Mouse (Mus musculus): Measurements from ENCODE around the gene Bri3bp.
A peak's percentile ranks its signal among the peaks of the same experiment; 100 is the strongest.

Gene Bri3bp

GRCm38 (mm10) chr5:125456100-125456499 is 14.7 kb downstream of the Bri3bp start:
- DNase-seq (ENCODE audit: low spot score): no peak

- DNase-seq (ENCODE audit: low spot score): no peak
Observed at GRCm38 (mm10) chr5:125457538-125457937, 16.2 kb downstream of the Bri3bp start.

GRCm38 (mm10) chr5:125460574-125460973 is 19.2 kb downstream of the Bri3bp start:
- DNase-seq (ENCODE audit: low spot score): no peak

- DNase-seq (ENCODE audit: low spot score): no peak
Observed at GRCm38 (mm10) chr5:125461868-125462445, 20.6 kb downstream of the Bri3bp start.

GRCm38 (mm10) chr5:125465192-125465591 is 23.8 kb downstream of the Bri3bp start:
- DNase-seq (ENCODE audit: low spot score): no peak

GRCm38 (mm10) chr5:125465701-125466106 is 24.3 kb downstream of the Bri3bp start:
- peak; percentile 97 for DNase-seq (ENCODE audit: low spot score)

GRCm38 (mm10) chr5:125466483-125466882 is 25.1 kb downstream of the Bri3bp start:
- no peak for DNase-seq (ENCODE audit: low spot score)

GRCm38 (mm10) chr5:125467261-125467660 is 25.9 kb downstream of the Bri3bp start:
- DNase-seq (ENCODE audit: low spot score): no peak

- DNase-seq (ENCODE audit: low spot score): no peak
Observed at GRCm38 (mm10) chr5:125470713-125471112, 29.3 kb downstream of the Bri3bp start.

- no peak for DNase-seq (ENCODE audit: low spot score)
Observed at GRCm38 (mm10) chr5:125472796-125473475, 31.6 kb downstream of the Bri3bp start.

- DNase-seq (ENCODE audit: low spot score): no peak
Observed at GRCm38 (mm10) chr5:125475030-125475429, 33.7 kb downstream of the Bri3bp start.

GRCm38 (mm10) chr5:125475601-125476285 is 34.4 kb downstream of the Bri3bp start, which contains the start of gene Aacs:
Gene Aacs, plus strand, starts transcription at chr5:125475814.
- DNase-seq (ENCODE audit: low spot score): peak; percentile 95

- no peak for DNase-seq (ENCODE audit: low spot score)
Observed at GRCm38 (mm10) chr5:125476286-125476625, 34.9 kb downstream of the Bri3bp start.

- DNase-seq (ENCODE audit: low spot score): no peak
Observed at GRCm38 (mm10) chr5:125476799-125477198, 35.4 kb downstream of the Bri3bp start.

GRCm38 (mm10) chr5:125477533-125477932 is 36.2 kb downstream of the Bri3bp start:
- no peak for DNase-seq (ENCODE audit: low spot score)

- no peak for DNase-seq (ENCODE audit: low spot score)
Observed at GRCm38 (mm10) chr5:125478037-125478436, 36.7 kb downstream of the Bri3bp start.

GRCm38 (mm10) chr5:125479376-125479775 is 38.0 kb downstream of the Bri3bp start:
- DNase-seq (ENCODE audit: low spot score): no peak

- no peak for DNase-seq (ENCODE audit: low spot score)
Observed at GRCm38 (mm10) chr5:125480434-125481231, 39.3 kb downstream of the Bri3bp start.

- DNase-seq (ENCODE audit: low spot score): no peak
Observed at GRCm38 (mm10) chr5:125482474-125482873, 41.1 kb downstream of the Bri3bp start.

- no peak for DNase-seq (ENCODE audit: low spot score)
Observed at GRCm38 (mm10) chr5:125483712-125484611, 42.6 kb downstream of the Bri3bp start.

GRCm38 (mm10) chr5:125485031-125485778 is 43.8 kb downstream of the Bri3bp start:
- no peak for DNase-seq (ENCODE audit: low spot score)
